Comparison of ENCODE assay signal across 20 mouse cellular contexts in genomic region chr7:35750873-35751272, GRCm38 (mm10). TPM values are rescaled to one million over a fixed set of nuclear protein-coding genes. Genes with fewer than 3 reads are reported as not detected.
DNase-seq lines count a peak whose midpoint lies in the region; ATAC-seq lines count a peak whose summit lies in the region.
"Had no signal": no experiment of that assay in that cellular context is flagged by ENCODE, and none has a peak within 500 bp of the region (broad histone marks: within the 10 kb centered on the region; RNA-seq: fewer than 3 reads in every experiment).

No protein-coding gene starts in this region.

- ATAC-seq in granulocyte monocyte progenitor cell, adult 5-6 weeks (replicated peaks; ENCODE audit: poor library complexity, severe bottlenecking): peak; percentile 67
- peak; percentile 65 for ATAC-seq in megakaryocyte progenitor cell, adult 5-6 weeks (replicated peaks; ENCODE audit: poor library complexity)
- ATAC-seq: activated CD4-positive, CD25-positive, alpha-beta regulatory T cell, adult 4 months; CD4-positive, CD25-positive, alpha-beta regulatory T cell, adult 4 months; forebrain, embryonic 14.5 days; forebrain, postnatal 0 days; hindbrain, postnatal 0 days; inflammation-experienced regulatory T-cells, adult 6 months; intestine, embryonic 16.5 days had no signal

- DNase-seq in testis, postnatal 10 days (ENCODE audit: low spot score): peak; percentile 25
- DNase-seq in testis, postnatal 14 days (ENCODE audit: low spot score): no peak
- no peak for DNase-seq in cerebellum, postnatal 25 days
- no peak for DNase-seq in adrenal gland, postnatal 10 days
- DNase-seq: adrenal gland, adult 8-10 months; adrenal gland, postnatal 36 days; cerebellum, adult 2 months; cerebellum, postnatal 10 days; forebrain, postnatal 0 days; gastrocnemius, postnatal 36 days; heart, adult 11 months; kidney, adult 18-20 months had no signal

RNA-seq across cellular contexts. Expression of gene Dpy19l3, which starts 3.4 kb away (rescaled TPM):
- total RNA-seq in granulocyte monocyte progenitor cell, adult 5-6 weeks (2014; fragmentation: Nextera tagmentation): 19.2 and 21.6 TPM in 2 replicates
- 17.7 and 33.2 TPM in 2 replicates for total RNA-seq in granulocyte monocyte progenitor cell, adult 5-6 weeks (2017)
- total RNA-seq in megakaryocyte progenitor cell, adult 5-6 weeks (2015): 24.5 and 25.6 TPM in 2 replicates
- total RNA-seq in megakaryocyte progenitor cell, adult 5-6 weeks (2017): 15.2 and 26.8 TPM in 2 replicates
- total RNA-seq in adrenal gland, postnatal 10 days (2021): 10 to 100 TPM; 39.5 to 39.8 TPM

RNA-seq across cellular contexts. Expression of gene Zfp507, which starts 51.9 kb away (rescaled TPM):
- total RNA-seq in granulocyte monocyte progenitor cell, adult 5-6 weeks (2014; fragmentation: Nextera tagmentation): 20.5 and 22.5 TPM in 2 replicates
- 8.7 and 11.1 TPM in 2 replicates for total RNA-seq in granulocyte monocyte progenitor cell, adult 5-6 weeks (2017)
- total RNA-seq in megakaryocyte progenitor cell, adult 5-6 weeks (2015): 10.2 and 11.2 TPM in 2 replicates
- total RNA-seq in megakaryocyte progenitor cell, adult 5-6 weeks (2017): 11.2 and 13.1 TPM in 2 replicates
- 10 to 100 TPM; 23.8 to 26.7 TPM for total RNA-seq in adrenal gland, postnatal 10 days (2021)
